Mouse (Mus musculus) E14TG2a.4 (cell line): ENCODE measurements at regions not wholly inside any gene's neighbourhood (a gene's known extent, or its start where the extent isn't known, plus 50 kb on each side); places are given as distances from the start of the nearest gene placed in this dataset.

Experiments used
- CTCF ChIP-seq: conservative IDR thresholded peaks from 2 replicates; pipeline ENCODE4 v1.5.1; 2014; ENCODE audit warnings: low read length
- NANOG ChIP-seq: IDR thresholded peaks from 2 replicates; pipeline ENCODE4 v1.6.1; 2014; ENCODE audit warnings: borderline replicate concordance, low read length, mixed read lengths
- POU5F1 ChIP-seq: IDR thresholded peaks from 2 replicates; pipeline ENCODE4 v1.6.1; 2014; ENCODE audit warnings: low read length, borderline replicate concordance

GRCm38 (mm10) chr13:114526856-114527255 lies 68.1 kb upstream of the Fst start:
- TF ChIP-seq CTCF (no peak), POU5F1 (no peak), NANOG (no peak)
